Mouse (Mus musculus) limb, embryonic 10.5 days (tissue): Measurements from ENCODE around the gene Gm49396. TPM values are rescaled to one million over a fixed set of nuclear protein-coding genes. Genes with fewer than 3 reads are reported as not detected.

ENCODE experiments used
- DNase-seq: peaks from one replicate; pipeline ENCODE4 v3.0.0-alpha.2; 2017; ENCODE audit warnings: low spot score
- H3K27ac ChIP-seq: fragments of 300-500 bp; sonication (generic); 2 replicates; pipeline ENCODE4 v1.5.1; 2016; ENCODE audit warnings: mild to moderate bottlenecking
- H3K27me3 ChIP-seq: fragments of 300-500 bp; sonication (generic); 2 replicates; pipeline ENCODE4 v1.6.1; 2016; ENCODE audit warnings: low read depth, mild to moderate bottlenecking; ENCODE audit not compliant: poor library complexity, severe bottlenecking
- H3K36me3 ChIP-seq: fragments of 300-500 bp; sonication (generic); 2 replicates; pipeline ENCODE4 v1.6.1; 2016; ENCODE audit warnings: mild to moderate bottlenecking, moderate library complexity
- H3K4me1 ChIP-seq: fragments of 300-500 bp; sonication (generic); 2 replicates; pipeline ENCODE4 v1.6.1; 2016
- H3K4me3 ChIP-seq: fragments of 300-500 bp; sonication (generic); 2 replicates; pipeline ENCODE4 v1.5.1; 2016; ENCODE audit warnings: mild to moderate bottlenecking, moderate library complexity
- H3K9me3 ChIP-seq: fragments of 300-500 bp; sonication (generic); replicated peaks from 2 replicates; pipeline ENCODE4 v1.6.1; 2016; ENCODE audit warnings: mild to moderate bottlenecking
- WGBS: fragments of 180-500 bp; shearing (Covaris S2); methylation state at CpG from one replicate; pipeline ENCODE4 v1.1.7; 2016; 5-methylcytosine and 5-hydroxymethylcytosine counted together
- polyA plus RNA-seq: library from polyadenylated mRNA; unstranded; fragments of >200 nt; fragmentation: Nextera tagmentation; extraction: Ambion mirVana; gene quantifications from 2 replicates; pipeline ENCODE4 v1.2.1, GENCODE M21; 2016

Gm49396 gene
- polyA plus RNA-seq, 1 experiment from 2014 or later = 15.3 TPM

DNA sequence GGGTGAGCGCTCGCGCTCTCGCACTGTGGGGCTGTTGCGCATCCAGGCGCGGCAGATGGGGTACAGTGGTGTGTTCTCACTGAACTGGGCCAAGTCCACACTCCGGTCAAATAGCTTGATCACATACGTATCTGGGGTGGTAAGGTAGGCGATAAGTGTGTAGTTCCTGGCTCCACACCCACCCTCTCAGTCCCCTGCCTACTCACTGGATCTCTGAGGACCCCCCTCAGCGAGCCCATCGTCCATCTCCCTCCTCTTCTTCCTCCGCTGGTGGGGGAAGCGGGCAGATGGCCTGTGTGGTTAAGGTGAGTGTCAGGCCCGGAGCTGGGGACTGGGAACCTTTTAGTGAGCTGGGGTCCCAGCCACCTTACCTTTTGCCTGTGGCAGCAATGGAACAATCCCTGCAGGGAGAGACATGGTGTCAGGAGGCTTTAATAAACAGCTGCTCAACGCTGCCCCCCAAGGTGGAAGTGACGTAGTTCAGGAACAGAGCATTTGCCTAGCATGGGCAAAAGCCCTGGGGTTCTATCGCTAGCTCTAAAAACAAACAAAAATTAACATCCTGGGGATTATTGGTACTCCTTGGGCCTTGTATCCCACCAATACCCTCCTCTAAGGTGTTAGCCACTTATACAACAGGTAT is 6.1 kb upstream of the Gm49396 start:
- no peak for DNase-seq
- H3K4me3 ChIP-seq = 0 out of 2 replicates have a peak overlapping the region, but pooled peaks have one; percentile 9
- H3K4me1 ChIP-seq = peaks cover 44% of the 10 kb centered on the region
- no peaks in the 10 kb centered on the region for H3K9me3 ChIP-seq
- H3K36me3 ChIP-seq = peaks cover 47% of the 10 kb centered on the region
- WGBS = 94% methylated on average over 18 of the region's 18 CpGs
- no peak overlapping the region for H3K27ac ChIP-seq
- H3K27me3 ChIP-seq = no peaks in the 10 kb centered on the region

DNA sequence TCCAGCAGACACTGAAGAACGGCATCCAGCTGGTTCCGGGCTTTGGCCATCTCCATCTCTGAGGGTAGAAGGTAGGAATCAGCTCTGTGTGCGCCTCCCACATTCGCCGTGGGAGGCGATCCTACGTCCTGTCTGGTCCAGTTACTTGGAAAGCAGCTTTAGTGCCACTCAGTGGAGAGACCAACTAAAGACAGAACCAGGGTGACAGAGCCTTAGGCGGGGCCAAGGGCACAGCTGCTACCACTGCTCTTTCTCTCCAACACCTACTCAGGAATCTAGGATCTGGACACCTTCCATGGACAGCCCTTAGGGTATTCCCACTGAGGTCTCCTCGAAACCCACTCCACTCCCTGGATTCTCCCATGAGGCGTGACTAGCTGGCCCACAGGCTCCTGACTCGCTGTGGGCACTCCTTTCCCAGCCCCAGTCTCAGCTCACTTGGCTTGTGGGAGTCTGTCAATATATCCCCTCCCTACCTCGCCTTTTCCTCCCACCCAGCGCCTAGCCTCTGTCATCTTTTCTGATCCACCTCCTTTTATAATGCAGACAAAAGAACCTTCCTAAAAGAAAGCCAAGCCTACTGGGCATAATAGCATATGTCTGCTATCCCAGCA is 5.1 kb upstream of the Gm49396 start:
- WGBS = 95% methylated on average over 13 of the region's 13 CpGs
- H3K27me3 ChIP-seq = no peaks in the 10 kb centered on the region
- peaks cover 47% of the 10 kb centered on the region for H3K36me3 ChIP-seq
- no peak for DNase-seq
- no peaks in the 10 kb centered on the region for H3K9me3 ChIP-seq
- no peak overlapping the region for H3K27ac ChIP-seq
- H3K4me1 ChIP-seq = peaks cover 42% of the 10 kb centered on the region
- peak overlapping the region; percentile 68 for H3K4me3 ChIP-seq

- Histone ChIP-seq H3K4me3 (peak overlapping the region; percentile 68), H3K9me3 (no peaks in the 10 kb centered on the region), H3K4me1 (peaks cover 36% of the 10 kb centered on the region), H3K27ac (peak overlapping the region; percentile 78), H3K27me3 (no peaks in the 10 kb centered on the region), H3K36me3 (peaks cover 46% of the 10 kb centered on the region)
- DNase-seq = no peak
- 15% methylated on average over 12 of the region's 12 CpGs for whole genome bisulfite sequencing
Measured at GRCm38 (mm10) chr7:30558656-30559442, 4.3 kb upstream of the Gm49396 start.

GRCm38 (mm10) chr7:30559443-30559954 is 3.6 kb upstream of the Gm49396 start, which contains the start of gene Lin37:
TSS of gene Lin37 (minus strand) at chr7:30559838.
- Histone ChIP-seq H3K9me3 (no peaks in the 10 kb centered on the region), H3K4me3 (peak within 1 kb of the TSS; percentile 68), H3K27ac (peak within 1 kb of the TSS; percentile 78), H3K36me3 (peaks cover 40% of the 10 kb centered on the region), H3K27me3 (no peaks in the 10 kb centered on the region), H3K4me1 (peaks cover 42% of the 10 kb centered on the region)
- under 1% methylated on average over 20 of the region's 20 CpGs for WGBS
- peak; percentile 91 for DNase-seq

- Histone ChIP-seq H3K27me3 (no peaks in the 10 kb centered on the region), H3K36me3 (peaks cover 38% of the 10 kb centered on the region), H3K4me3 (peak overlapping the region; percentile 68; the same call in 1 of the 2 replicates), H3K27ac (peak overlapping the region; percentile 78; the same call in 1 of the 2 replicates), H3K4me1 (peaks cover 42% of the 10 kb centered on the region), H3K9me3 (no peaks in the 10 kb centered on the region)
- 73% methylated on average over 2 of the region's 2 CpGs for WGBS
- DNase-seq = no peak
Measured at GRCm38 (mm10) chr7:30560296-30560695, 2.8 kb upstream of the Gm49396 start.

DNA sequence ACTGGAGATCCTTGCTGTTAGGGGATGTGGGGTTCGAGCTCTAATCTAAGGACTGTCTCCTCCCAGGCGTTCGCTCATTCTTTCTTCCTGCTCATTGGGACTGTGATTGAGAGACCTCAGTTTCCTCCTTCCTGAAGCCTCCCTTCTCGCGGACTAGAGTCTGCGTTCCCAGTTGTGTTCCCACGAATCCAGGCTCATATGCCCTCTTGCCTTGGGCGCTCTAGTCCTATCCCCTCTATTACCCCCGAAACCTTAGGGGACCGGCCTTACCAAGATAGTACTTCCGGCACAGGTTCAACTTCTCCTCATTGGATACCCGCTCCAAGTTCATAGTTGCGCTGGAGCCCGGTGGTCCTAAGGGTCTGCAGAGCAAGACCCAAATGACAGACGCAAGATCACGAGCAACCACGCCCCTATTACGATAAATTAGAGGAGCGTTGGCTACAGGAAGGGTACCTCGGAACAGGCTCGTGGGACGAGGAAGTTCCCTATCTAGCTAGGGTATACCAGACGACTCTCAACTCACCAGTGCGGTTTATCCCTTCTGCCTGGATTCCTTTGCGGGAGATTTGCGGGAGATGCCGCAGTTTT is 523 bp upstream of the Gm49396 start:
- H3K9me3 ChIP-seq = no peaks in the 10 kb centered on the region
- H3K4me3 ChIP-seq = peak overlapping the region; percentile 77
- peaks cover 33% of the 10 kb centered on the region for H3K4me1 ChIP-seq
- WGBS = 3% methylated on average over 27 of the region's 27 CpGs
- peaks cover 38% of the 10 kb centered on the region for H3K36me3 ChIP-seq
- H3K27ac ChIP-seq = peak overlapping the region; percentile 93
- DNase-seq = peak; percentile 63
- no peaks in the 10 kb centered on the region for H3K27me3 ChIP-seq

DNA sequence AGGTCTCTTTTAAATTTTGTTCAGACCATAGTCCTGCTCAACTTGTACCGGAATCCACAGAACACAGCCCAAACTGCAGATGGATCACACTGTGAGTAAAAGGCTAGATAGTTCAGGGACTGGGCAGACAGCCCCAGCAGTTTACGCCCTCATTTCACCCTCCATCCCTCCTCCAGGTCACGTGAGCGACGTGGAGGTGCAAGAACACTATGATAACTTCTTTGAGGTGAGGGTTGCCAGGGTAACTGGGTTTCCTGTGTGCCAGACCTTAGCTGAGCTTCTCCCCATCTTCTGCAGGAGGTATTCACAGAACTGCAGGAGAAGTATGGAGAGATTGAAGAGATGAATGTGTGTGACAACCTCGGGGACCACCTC is 749 bp downstream of the Gm49396 start:
- peaks cover 44% of the 10 kb centered on the region for H3K36me3 ChIP-seq
- WGBS = 25% methylated on average over 6 of the region's 6 CpGs
- no peaks in the 10 kb centered on the region for H3K9me3 ChIP-seq
- no peaks in the 10 kb centered on the region for H3K27me3 ChIP-seq
- H3K4me1 ChIP-seq = peaks cover 20% of the 10 kb centered on the region
- H3K27ac ChIP-seq = 0 out of 2 replicates have a peak overlapping the region, but pooled peaks have one; percentile 93
- peak overlapping the region; percentile 77 for H3K4me3 ChIP-seq
- no peak for DNase-seq

DNA sequence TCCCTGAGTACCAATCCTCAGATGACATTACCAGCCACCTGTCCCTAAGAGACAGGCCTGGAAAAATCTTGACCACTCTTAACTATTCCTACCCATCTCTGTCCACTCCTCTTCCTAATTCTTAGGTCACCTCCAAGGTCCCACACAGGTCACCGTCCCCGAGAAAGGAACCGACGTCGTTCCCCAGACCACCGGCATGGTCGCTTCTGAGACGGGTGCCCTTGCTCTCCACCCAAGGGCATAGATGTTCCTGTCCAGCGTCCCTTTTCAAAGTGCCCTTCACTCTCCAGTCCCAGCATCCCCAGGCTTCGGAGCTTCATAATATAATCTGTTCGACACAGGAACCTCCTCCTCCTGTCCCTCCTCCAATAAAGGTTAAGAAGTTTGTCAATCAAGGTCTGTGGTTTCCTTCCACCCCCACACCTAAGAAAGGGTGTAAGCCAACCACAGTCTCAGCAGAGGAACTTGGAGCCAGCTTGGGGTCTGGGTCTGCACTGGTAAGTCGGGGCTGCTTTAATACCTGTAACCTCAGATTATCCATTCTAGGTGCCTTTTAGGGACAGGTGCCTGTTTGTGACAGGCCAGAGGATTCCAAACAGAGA is 1.9 kb downstream of the Gm49396 start, which contains the start of gene Igflr1:
Gene Igflr1 (plus strand): TSS at position 458 of the 602 bp plus-strand sequence.
- peaks cover 18% of the 10 kb centered on the region for H3K4me1 ChIP-seq
- WGBS = 95% methylated on average over 12 of the region's 12 CpGs
- peak within 1 kb of the TSS; percentile 77; the same call in 1 of the 2 replicates for H3K4me3 ChIP-seq
- no peaks in the 10 kb centered on the region for H3K9me3 ChIP-seq
- DNase-seq = no peak
- H3K27ac ChIP-seq = no peak within 1 kb of the TSS
- H3K27me3 ChIP-seq = no peaks in the 10 kb centered on the region
- peaks cover 56% of the 10 kb centered on the region for H3K36me3 ChIP-seq

DNA sequence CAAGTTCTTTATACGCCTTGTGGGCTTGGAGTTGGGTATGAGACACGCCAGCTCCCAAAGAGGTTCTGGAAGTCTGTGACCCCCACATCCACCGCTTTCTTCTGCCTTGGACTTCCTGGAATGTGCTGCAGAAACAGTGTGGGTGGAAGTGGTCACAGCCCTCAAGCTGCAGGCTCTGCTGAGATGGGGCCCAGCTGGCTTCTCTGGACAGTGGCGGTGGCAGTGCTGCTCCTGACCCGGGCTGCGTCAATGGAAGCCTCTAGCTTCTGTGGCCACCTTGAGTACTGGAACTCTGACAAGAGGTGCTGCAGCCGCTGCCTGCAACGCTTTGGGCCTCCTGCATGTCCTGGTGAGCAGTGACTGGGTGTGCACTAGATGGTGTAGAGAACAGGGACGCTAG is 2.9 kb downstream of the Gm49396 start:
- H3K36me3 ChIP-seq = peaks cover 65% of the 10 kb centered on the region
- no peak overlapping the region for H3K27ac ChIP-seq
- peaks cover 18% of the 10 kb centered on the region for H3K4me1 ChIP-seq
- no peak for DNase-seq
- no peaks in the 10 kb centered on the region for H3K9me3 ChIP-seq
- 89% methylated on average over 9 of the region's 9 CpGs for WGBS
- no peak overlapping the region for H3K4me3 ChIP-seq
- no peaks in the 10 kb centered on the region for H3K27me3 ChIP-seq

GRCm38 (mm10) chr7:30567555-30567954 is 4.4 kb downstream of the Gm49396 start:
- Histone ChIP-seq H3K36me3 (peaks cover 77% of the 10 kb centered on the region), H3K4me3 (no peak overlapping the region), H3K9me3 (no peaks in the 10 kb centered on the region), H3K4me1 (peaks cover 8% of the 10 kb centered on the region), H3K27me3 (no peaks in the 10 kb centered on the region), H3K27ac (no peak overlapping the region)
- 91% methylated on average over 11 of the region's 11 CpGs for whole genome bisulfite sequencing
- no peak for DNase-seq

- WGBS = 92% methylated on average over 5 of the region's 5 CpGs
- no peaks in the 10 kb centered on the region for H3K4me1 ChIP-seq
- H3K4me3 ChIP-seq = no peak overlapping the region
- no peaks in the 10 kb centered on the region for H3K9me3 ChIP-seq
- no peak overlapping the region for H3K27ac ChIP-seq
- DNase-seq = no peak
- H3K36me3 ChIP-seq = peaks cover 98% of the 10 kb centered on the region
- no peaks in the 10 kb centered on the region for H3K27me3 ChIP-seq
Measured at GRCm38 (mm10) chr7:30572389-30572788, 9.2 kb downstream of the Gm49396 start.

- peaks cover 100% of the 10 kb centered on the region for H3K36me3 ChIP-seq
- DNase-seq = no peak
- H3K27ac ChIP-seq = no peak overlapping the region
- no peak overlapping the region for H3K4me3 ChIP-seq
- H3K9me3 ChIP-seq = no peaks in the 10 kb centered on the region
- H3K4me1 ChIP-seq = no peaks in the 10 kb centered on the region
- H3K27me3 ChIP-seq = no peaks in the 10 kb centered on the region
- WGBS = 85% methylated on average over 2 of the region's 2 CpGs
Measured at GRCm38 (mm10) chr7:30572969-30573368, 9.8 kb downstream of the Gm49396 start.
